Mouse (Mus musculus) embryonic stem cell, embryonic (primary cell): ENCODE results near the gene Tpbgl.

Experiments
- CTCF ChIA-PET, 4 experiments: fragments of 300-600 bp in 2 of 4; fragments of 350-600 bp in 2 of 4; sonication (Branson Sonifier 250); formaldehyde crosslinking; loops; one replicate each; lab custom pipeline; 2022; ENCODE audit warnings: inconsistent platforms in 2 of 4; lab: Charles Lee
- POLR2A ChIA-PET, 4 experiments: fragments of 300-600 bp in 2 of 4; fragments of 350-600 bp in 2 of 4; sonication (Branson Sonifier 250); formaldehyde crosslinking; loops; one replicate each; lab custom pipeline; 2022; ENCODE audit warnings: antibody characterized with exemption in 4 of 4, inconsistent platforms in 1 of 4; lab: Charles Lee

The Tpbgl gene

DNA sequence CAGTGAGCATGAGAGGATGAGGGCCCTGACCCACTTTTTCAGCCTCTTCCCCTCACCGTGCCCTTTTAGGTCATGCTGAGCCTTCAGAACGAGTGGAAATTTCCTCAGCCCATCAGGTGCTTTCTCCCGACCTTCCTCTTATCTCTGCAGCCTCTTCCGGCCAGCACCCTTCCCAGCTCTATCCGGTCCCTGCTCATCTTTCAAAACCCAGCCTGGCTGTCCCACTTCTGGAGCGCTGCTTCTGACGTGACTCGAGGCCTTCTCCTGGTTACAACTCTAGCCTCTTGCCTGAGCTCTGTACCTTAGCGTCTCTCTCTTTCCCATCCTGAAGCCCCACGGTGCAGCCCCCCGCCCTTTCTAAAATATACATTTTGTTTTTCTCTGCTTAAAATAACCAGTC lies 27.3 kb upstream of the Tpbgl start:
- CTCF ChIA-PET, result interaction anchor here in 1 of 4 experiments (0.7 to 1.9 kb wide), 2 partner anchors 16 to 28 kb away, joined by 4 read pairs; no protein-coding TSS in a partner anchor
- POLR2A ChIA-PET, result interaction anchor here in 1 of 4 experiments (0.6 kb wide), 1 partner anchor 327 kb away, joined by 3 read pairs; no protein-coding TSS in a partner anchor

DNA sequence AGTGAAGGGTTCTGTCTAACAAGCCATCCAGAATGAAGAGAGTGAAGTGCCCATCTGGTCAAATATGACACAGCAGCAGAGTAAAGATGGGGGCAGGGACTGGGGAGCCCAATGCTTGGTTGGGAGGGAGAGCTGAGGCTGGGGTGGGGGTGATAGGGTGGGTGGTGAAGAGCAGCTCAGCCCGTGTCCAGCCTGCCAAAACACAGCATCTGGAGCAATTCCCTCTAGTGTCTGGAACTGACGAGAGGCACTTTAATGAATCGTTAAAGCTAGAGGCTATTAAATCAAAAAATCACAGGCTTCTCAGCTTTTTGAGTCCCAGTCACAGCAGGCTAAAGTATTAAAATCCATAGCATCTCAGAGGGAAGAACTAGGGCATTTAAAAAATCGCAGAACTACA lies 22.7 kb upstream of the Tpbgl start:
- ChIA-PET CTCF (interaction anchor here in 2 of 4 experiments (0.6 to 3.2 kb wide), 5 partner anchors 10 to 275 kb away, joined by 3 to 18 read pairs (median 4); no protein-coding TSS in a partner anchor), POLR2A (interaction anchor here in 1 of 4 experiments (0.7 to 1.5 kb wide), 2 partner anchors 11 to 26 kb away, joined by 3 to 4 read pairs; no protein-coding TSS in a partner anchor)

DNA sequence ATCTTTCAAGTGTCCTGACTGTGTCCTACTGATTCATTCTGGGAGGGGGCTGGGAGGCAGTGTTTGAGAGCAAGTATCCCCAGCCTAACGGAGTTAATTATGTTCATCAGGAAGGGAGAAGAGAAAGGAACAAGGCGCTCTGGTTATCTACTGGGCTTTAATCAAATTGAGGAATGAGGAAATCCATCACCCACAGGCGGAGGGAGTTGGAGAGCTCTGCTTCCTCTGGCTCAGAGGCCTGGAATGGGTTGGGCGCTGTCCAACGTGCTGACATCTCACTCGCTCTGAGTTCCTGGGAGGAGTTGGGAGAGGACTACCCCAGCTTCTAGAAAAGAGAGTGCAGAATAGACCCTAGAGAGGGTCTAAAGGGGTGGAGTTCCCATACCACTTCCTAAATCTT lies 21.7 kb upstream of the Tpbgl start:
- CTCF ChIA-PET, result interaction anchor here (0.6 to 3.2 kb wide), 7 partner anchors 10 to 256 kb away, joined by 3 to 18 read pairs (median 4); no protein-coding TSS in a partner anchor
- POLR2A ChIA-PET, result interaction anchor here in 2 of 4 experiments (0.7 to 1.5 kb wide), 4 partner anchors 10 to 270 kb away, joined by 3 to 4 read pairs (median 3); no protein-coding TSS in a partner anchor

DNA sequence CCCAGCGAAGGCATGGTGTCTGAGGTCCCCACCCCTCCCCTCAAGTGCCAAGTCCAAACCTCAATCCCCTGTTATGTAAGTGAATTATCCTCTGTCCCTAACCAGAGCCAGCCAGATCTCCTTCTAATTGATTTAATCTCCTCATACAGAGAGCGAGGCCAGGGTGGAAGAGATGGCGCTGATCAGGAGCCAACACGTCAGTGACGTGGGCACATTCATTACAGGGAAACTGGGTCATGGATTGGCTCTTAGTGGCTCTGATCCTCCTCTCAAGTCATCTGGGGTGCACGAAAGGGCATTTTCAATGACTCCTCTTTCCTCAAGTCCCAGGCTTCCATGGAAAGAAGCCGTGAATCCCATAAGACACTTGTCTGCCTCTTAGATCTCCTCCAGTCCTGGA lies 17.8 kb upstream of the Tpbgl start:
- ChIA-PET POLR2A (interaction anchor here in 1 of 4 experiments (0.6 kb wide), 1 partner anchor 24 kb away, joined by 6 read pairs; no protein-coding TSS in a partner anchor), CTCF (no interaction called here)

DNA sequence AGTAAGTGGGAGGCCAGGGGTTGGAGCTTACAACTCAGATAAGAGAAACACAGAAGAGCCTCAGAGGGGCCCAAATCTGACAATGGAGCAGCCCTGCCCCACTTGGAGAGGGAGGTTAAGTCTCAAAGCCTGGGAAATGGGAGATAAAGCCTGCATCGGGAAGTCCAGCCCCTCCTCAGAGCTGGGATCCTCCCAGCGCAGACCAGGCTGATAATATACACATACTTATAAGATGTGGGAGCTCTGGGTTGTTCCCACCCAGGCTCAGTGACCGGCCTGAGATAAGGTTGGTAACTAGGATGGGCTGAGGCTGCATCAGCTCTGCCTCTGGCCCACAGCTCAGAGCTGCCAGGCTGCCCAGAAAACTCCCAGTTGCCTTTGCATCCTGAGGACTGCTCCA lies 15.2 kb upstream of the Tpbgl start:
- ChIA-PET POLR2A (no interaction called here), CTCF (interaction anchor here in 1 of 4 experiments (0.9 to 1.2 kb wide), 3 partner anchors 17 to 235 kb away, joined by 3 to 4 read pairs (median 3); no protein-coding TSS in a partner anchor)

DNA sequence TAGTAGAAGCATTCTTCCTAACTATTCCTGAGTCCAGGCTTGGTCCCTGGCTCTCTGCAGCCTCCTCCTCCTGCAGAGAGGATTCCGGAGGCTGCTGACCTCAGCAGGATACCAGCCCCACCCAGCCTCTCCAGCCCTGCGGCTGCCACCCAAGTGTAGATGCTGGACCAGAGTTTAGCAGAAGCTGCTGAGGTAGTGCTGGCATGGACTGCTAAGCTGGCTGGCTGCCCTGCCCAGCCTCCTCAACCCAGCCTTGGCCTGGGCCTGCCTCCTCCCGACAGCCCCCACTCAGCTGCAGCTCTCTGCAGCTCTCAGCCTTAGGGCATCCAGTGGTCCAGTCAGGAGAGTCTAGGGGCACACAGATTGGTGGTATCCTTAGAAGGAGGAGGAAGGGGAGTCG lies 14.3 kb upstream of the Tpbgl start:
- POLR2A ChIA-PET, result interaction anchor here in 1 of 4 experiments (0.6 kb wide), 1 partner anchor 14 kb away, joined by 8 read pairs; no protein-coding TSS in a partner anchor
- CTCF ChIA-PET, result interaction anchor here in 1 of 4 experiments (0.9 to 1.2 kb wide), 3 partner anchors 17 to 235 kb away, joined by 3 to 4 read pairs (median 3); no protein-coding TSS in a partner anchor

DNA sequence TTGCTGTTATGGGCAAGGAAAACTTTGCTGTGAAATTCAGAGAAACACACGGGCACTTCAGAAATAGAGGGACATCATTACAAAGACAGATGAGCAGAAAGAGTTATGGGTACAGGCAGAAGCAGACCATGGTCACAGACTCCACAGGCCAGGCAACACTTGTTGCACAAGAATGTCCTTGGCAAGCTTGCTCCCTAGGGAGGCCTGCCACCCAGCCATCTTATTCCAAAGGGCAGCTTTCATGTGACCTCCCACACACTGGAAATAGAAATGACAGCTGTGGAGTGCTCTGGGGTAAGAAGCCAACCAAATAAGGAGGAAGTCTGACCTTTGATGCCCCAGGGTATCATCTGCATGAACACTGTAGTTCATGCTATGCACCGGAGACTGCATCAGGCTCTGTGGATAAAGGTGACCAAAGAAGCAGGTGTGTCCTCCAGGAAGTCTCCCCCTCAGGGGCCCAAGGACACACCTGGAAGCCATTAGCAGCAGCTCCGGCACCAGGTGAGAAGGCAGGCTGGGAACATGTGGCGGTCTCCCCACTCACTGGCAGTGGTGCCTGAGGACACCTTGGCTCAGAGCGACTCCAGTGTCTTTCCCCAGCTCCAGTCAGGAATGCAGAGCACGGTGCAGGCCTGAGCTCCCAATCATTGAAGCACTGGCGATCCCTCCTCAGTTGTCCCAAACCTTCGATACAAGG lies 7.2 kb upstream of the Tpbgl start:
- POLR2A ChIA-PET, result no interaction called here

DNA sequence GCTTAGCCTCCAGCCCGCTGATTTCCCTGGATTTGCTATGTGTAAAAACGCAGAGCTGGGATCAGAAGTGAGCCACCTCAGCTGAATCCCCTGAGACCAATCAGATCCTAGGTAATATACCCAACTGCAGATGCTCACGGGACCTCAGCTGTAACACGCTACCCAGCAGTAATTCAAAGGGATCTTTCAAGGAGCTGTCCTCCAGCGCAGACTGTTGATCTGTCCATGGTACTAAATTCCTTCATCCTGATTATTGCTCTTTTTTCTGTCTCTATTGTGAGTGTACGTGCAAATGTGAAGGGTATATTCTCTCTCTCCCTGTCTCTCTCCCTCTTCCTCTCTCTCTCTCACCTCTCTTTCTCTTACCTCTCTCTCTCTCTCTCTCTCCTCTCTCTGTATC lies 5.4 kb upstream of the Tpbgl start:
- POLR2A ChIA-PET, result interaction anchor here in 1 of 4 experiments (1.1 kb wide), 1 partner anchor 16 kb away, joined by 3 read pairs; no protein-coding TSS in a partner anchor
- CTCF ChIA-PET, result interaction anchor here (0.5 to 1.5 kb wide), 6 partner anchors 11 to 244 kb away, joined by 3 to 6 read pairs (median 3); partner anchors contain the start of gene Xrra1 (in 1 of the 4)

More for the DNA sequence above, 7.2 kb upstream of the Tpbgl start:
- CTCF ChIA-PET, result interaction anchor here in 2 of 4 experiments (0.7 to 0.8 kb wide), 2 partner anchors 25 to 405 kb away, joined by 3 read pairs; no protein-coding TSS in a partner anchor

DNA sequence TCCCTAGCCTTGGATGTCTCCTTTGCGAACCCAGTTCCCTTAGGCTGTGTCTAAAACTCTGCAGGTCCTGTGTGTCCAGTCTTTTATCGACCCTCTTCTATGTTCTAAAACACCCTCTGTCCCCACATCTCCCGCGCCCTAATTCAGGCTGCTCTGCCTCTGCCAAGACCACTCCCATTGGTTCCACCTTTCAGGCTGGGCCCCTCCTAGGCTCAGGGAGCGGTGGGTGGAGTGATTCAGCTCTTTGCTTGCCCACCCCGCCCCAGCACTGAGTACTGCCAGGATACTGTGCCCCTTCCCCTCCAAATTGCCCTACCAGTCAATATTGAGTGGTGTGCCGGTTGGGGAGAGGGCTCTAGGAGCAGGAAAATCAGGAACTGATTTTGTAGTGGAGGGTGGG lies 463 bp upstream of the Tpbgl start:
- POLR2A ChIA-PET, result interaction anchor here in 3 of 4 experiments (0.6 to 1.6 kb wide), 8 partner anchors 14 to 366 kb away, joined by 3 to 8 read pairs (median 3); partner anchors contain the start of genes Rps3 (in 1 of the 3) and Spcs2 (in 1 of the 3)
- CTCF ChIA-PET, result interaction anchor here (0.5 to 2.8 kb wide), 11 partner anchors 9 to 249 kb away, joined by 3 to 21 read pairs (median 3); no protein-coding TSS in a partner anchor

DNA sequence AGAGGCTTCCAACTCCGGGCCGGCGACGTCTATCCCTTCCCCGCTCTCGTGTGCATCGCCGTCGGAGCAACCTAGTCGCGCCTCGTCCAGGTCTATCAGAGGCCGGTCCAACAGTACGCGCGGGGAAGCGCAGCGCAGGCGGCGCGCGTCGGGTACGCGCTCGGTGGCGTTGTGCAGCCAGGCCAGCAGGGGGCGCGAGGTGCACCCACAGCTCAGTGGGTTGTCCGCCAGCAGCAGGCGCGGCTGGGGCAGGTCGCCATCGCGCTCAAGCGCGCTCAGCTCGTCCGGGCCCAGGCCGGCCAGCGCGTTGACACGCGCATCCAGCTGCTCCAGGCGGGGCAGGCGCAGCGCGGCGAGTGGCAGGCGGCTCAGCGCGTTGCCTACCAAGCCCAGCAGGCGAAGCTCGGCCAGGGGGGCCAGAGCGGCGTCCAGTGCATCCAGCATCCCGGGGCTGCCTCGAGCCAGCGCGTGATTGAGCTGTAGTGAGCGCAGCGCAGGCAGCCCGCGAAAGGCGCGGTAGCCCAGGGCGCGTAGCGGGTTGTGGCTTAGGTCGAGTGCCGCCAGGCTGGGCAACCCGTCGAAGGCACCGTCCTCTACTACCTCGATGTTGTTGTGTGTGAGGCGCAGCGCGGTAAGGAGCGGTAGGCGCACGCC lies 1.1 kb downstream of the Tpbgl start:
- POLR2A ChIA-PET, result interaction anchor here (0.6 to 1.7 kb wide), 18 partner anchors 12 to 164 kb away, joined by 3 to 7 read pairs (median 3); partner anchors contain the start of gene Rps3 (in 3 of the 4)

DNA sequence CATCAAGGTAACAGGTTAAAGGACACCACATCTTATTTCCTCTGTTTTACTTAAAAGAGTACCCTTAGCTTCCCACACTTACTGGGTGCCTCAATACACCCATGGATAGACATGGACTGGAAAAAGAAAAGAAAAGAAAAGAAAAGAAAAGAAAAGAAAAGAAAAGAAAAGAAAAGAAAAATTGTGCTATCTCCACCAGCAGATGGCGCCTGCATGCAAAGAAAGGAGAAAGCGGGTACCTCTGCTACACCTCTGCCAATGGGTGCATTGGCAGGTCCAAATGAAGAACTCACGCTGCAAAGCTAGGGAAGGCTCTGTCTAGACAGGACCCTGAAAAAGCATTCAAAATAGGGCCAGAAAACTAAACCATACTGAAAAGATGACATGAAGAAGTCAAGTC lies 8.0 kb downstream of the Tpbgl start:
- POLR2A ChIA-PET, result interaction anchor here in 1 of 4 experiments (0.6 to 1.3 kb wide), 2 partner anchors 151 to 246 kb away, joined by 3 to 4 read pairs; no protein-coding TSS in a partner anchor
- CTCF ChIA-PET, result interaction anchor here (0.6 to 2.0 kb wide), 13 partner anchors 29 to 574 kb away, joined by 3 to 13 read pairs (median 3); no protein-coding TSS in a partner anchor

More for the DNA sequence above, 1.1 kb downstream of the Tpbgl start:
- CTCF ChIA-PET, result interaction anchor here (0.5 to 2.8 kb wide), 29 partner anchors 22 to 553 kb away, joined by 3 to 21 read pairs (median 4); partner anchors contain the start of gene Rnf169 (in 1 of the 4)

DNA sequence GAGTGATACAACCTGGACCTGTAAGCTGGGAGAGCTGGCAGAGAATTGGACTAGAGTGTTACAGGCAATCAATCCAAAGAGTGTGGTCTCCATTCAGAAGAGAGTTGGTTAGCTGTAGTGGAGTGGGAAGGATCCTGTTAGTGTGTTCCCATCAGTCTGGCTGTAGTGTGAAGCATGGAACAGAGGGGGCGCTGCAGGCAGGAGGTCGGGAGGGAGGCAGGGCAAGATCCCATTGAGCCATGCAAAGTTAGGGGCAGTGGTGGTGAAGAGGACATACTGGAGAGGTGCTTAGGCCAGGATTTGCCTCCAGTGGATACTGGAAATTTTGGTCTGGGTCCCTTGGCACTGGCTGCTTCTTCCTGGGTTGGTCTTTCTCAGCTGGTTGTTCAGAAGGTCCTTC lies 8.6 kb downstream of the Tpbgl start:
- ChIA-PET CTCF (interaction anchor here (0.5 to 2.0 kb wide), 11 partner anchors 9 to 274 kb away, joined by 3 to 7 read pairs (median 3); partner anchors contain the start of gene Tpbgl (in 2 of the 4)), POLR2A (interaction anchor here in 1 of 4 experiments (0.6 to 1.3 kb wide), 2 partner anchors 152 to 246 kb away, joined by 3 to 4 read pairs; no protein-coding TSS in a partner anchor)

DNA sequence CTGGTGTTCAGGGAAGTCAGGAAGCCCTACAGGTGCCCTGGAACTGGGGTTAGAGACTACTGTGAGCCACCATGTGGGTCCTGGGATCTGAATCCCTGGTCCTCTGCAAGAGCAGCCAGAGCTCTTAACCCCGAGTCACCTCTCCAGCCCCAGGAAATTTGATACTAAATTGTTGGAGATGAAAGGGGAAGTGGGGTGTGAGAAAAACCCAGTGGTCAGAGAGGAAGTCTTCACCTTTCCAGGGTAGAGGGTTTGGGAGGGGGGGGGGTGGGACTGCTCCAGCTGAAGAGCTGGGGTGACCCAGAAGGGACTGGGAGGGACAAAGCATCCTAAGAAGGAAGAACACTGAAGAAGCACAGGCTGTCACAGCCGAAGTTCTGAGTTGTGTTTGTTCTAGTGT lies 19.3 kb downstream of the Tpbgl start:
- CTCF ChIA-PET, result interaction anchor here in 2 of 4 experiments (0.6 kb wide), 3 partner anchors 102 to 1558 kb away, joined by 3 to 6 read pairs (median 5); no protein-coding TSS in a partner anchor
- POLR2A ChIA-PET, result interaction anchor here in 2 of 4 experiments (0.6 to 1.0 kb wide), 4 partner anchors 106 to 728 kb away, joined by 3 to 5 read pairs (median 4); no protein-coding TSS in a partner anchor

DNA sequence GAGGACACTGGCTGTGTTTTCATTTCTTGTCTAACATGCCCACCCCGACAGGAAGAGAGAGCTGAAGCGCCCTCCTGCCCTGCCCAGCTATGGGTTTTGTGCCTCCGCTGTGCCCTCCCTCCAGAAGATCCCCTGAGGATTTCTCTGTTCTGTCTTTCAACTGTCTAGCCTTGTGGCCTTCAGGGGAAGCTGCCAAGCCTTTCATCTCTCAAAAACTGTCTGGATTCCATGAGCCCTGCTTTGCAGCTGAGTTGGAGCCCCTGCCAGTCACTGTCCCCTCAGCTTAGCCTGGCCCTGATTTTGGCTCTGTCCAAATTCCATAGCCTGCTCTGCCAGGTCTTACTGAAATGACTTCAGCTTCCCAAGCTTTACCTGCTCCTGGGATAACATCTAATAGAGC lies 20.1 kb downstream of the Tpbgl start:
- ChIA-PET CTCF (interaction anchor here in 2 of 4 experiments (0.5 to 0.6 kb wide), 2 partner anchors 102 to 422 kb away, joined by 3 to 8 read pairs; no protein-coding TSS in a partner anchor), POLR2A (no interaction called here)

DNA sequence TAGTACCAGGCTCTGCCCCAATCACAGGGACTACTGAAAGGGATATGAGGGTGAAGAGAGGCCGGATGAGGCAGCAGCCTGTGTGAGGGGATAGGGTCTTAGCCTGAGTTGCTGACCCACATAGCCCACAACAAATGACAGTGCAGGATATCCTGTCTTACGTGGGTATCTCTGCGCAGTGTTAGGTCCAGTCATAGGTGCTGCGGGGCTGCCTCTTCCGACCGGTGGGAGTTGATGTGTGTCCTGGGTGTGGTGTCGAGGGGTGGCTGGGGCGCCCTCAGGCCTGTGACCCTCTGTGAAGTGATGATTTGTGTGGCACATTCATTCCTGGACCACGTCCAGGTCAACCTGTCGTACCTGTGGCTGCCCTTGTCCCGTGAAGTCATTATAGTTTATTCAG lies 20.6 kb downstream of the Tpbgl start:
- POLR2A ChIA-PET, result no interaction called here

DNA sequence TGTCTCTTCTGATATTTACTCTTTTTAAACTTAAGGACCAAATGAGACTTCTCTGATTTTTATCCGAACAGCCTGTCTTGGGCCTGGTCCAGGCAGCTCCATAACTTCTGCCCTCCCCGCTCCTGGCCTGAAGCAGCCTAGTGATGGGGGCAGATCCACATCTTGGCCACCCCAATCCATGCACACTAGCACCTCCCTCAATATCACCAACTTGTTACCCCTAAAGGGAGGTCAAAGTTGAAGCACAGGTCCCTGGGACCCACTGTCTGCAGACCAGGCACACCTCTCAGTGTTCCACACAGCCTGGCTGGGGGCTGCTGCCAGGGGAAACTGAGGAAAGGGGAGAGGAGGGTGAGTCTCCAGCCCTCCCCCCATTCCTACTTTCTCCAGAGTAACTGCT lies 21.8 kb downstream of the Tpbgl start:
- CTCF ChIA-PET, result interaction anchor here in 2 of 4 experiments (0.7 to 1.3 kb wide), 3 partner anchors 15 to 105 kb away, joined by 3 to 4 read pairs (median 3); no protein-coding TSS in a partner anchor
- POLR2A ChIA-PET, result interaction anchor here in 1 of 4 experiments (0.9 kb wide), 1 partner anchor 23 kb away, joined by 3 read pairs; no protein-coding TSS in a partner anchor

More for the DNA sequence above, 20.6 kb downstream of the Tpbgl start:
- CTCF ChIA-PET, result interaction anchor here in 1 of 4 experiments (0.5 kb wide), 1 partner anchor 422 kb away, joined by 8 read pairs; no protein-coding TSS in a partner anchor
